Mouse (Mus musculus) liver, embryonic 14.5 days (tissue): ENCODE data around the gene Kcnh2. TPM values are rescaled to one million over a fixed set of nuclear protein-coding genes. Genes with fewer than 3 reads are reported as not detected.

Experiments
- ATAC-seq: fragments of 200-750 bp; cut with Nextera tagmentation; 2 replicates; pipeline ENCODE4 v1.8.0; 2017; ENCODE audit warnings: moderate number of reproducible peaks, mild to moderate bottlenecking, moderate library complexity; ENCODE audit not compliant: insufficient read depth
- DNase-seq, 3 experiments: peaks; one replicate each; pipeline ENCODE4 v3.0.0-alpha.2; 2012 to 2013; ENCODE audit warnings: low read depth in 3 of 3, low spot score in 3 of 3
- H3K27ac ChIP-seq: fragments of 300-500 bp; sonication (generic); 2 replicates; pipeline ENCODE4 v1.5.1; 2014; ENCODE audit warnings: moderate library complexity, mild to moderate bottlenecking, control low read depth, inconsistent platforms
- H3K27me3 ChIP-seq: fragments of 300-500 bp; sonication (generic); 2 replicates; pipeline ENCODE4 v1.6.1; 2014; ENCODE audit warnings: mild to moderate bottlenecking, low read length, moderate library complexity; ENCODE audit not compliant: control insufficient read depth, insufficient read depth
- H3K36me3 ChIP-seq: fragments of 300-500 bp; sonication (generic); replicated peaks from 2 replicates; pipeline ENCODE4 v1.6.1; 2014; ENCODE audit warnings: low read depth; ENCODE audit not compliant: control insufficient read depth, insufficient read depth
- H3K4me1 ChIP-seq, 2 experiments: fragments of 200-500 bp in 1 of 2; fragments of 300-500 bp in 1 of 2; sonication (generic) in 1 of 2; replicated peaks; 2 replicates each; pipeline ENCODE4 v1.6.1; 2012 to 2014; ENCODE audit warnings: antibody characterized with exemption in 1 of 2, inconsistent platforms in 1 of 2, low read length in 1 of 2; ENCODE audit not compliant: control insufficient read depth in 2 of 2, insufficient read depth in 2 of 2
- H3K4me2 ChIP-seq: fragments of 300-500 bp; sonication (generic); 2 replicates; pipeline ENCODE4 v1.6.1; 2014; ENCODE audit warnings: low read depth, mild to moderate bottlenecking, control low read depth, moderate library complexity
- H3K4me3 ChIP-seq, 2 experiments: fragments of 200-500 bp in 1 of 2; fragments of 300-500 bp in 1 of 2; sonication (generic) in 1 of 2; 2 replicates each; pipeline ENCODE4 v1.5.1; 2012 to 2014; ENCODE audit warnings: low read depth in 2 of 2, low read length in 2 of 2, mild to moderate bottlenecking in 2 of 2, control low read depth in 1 of 2, inconsistent platforms in 1 of 2, moderate library complexity in 1 of 2; ENCODE audit not compliant: insufficient read depth in 1 of 2
- H3K9ac ChIP-seq: fragments of 300-500 bp; sonication (generic); replicated peaks from 2 replicates; pipeline ENCODE4 v1.6.1; 2014; ENCODE audit warnings: mild to moderate bottlenecking, control low read depth, moderate library complexity
- H3K9me3 ChIP-seq: fragments of 300-500 bp; sonication (generic); 2 replicates; pipeline ENCODE4 v1.6.1; 2016; ENCODE audit warnings: low read length, mixed read lengths; ENCODE audit not compliant: control insufficient read depth
- CTCF ChIP-seq: IDR thresholded peaks from 2 replicates; pipeline ENCODE4 v1.5.1; 2016; ENCODE audit warnings: antibody characterized with exemption, low read depth, control low read depth
- EP300 ChIP-seq: IDR thresholded peaks from 2 replicates; pipeline ENCODE4 v1.6.1; 2016; ENCODE audit warnings: antibody characterized with exemption, low read depth
- WGBS: fragments of 180-500 bp; shearing (Covaris S2); extraction: QIAGEN DNeasy Blood & Tissue Kit; methylation state at CpG from one replicate; pipeline ENCODE4 v1.1.7; 2014; ENCODE audit not compliant: insufficient replicate concordance; 5-methylcytosine and 5-hydroxymethylcytosine counted together
- polyA plus RNA-seq, 2 experiments: library from polyadenylated mRNA; depleted of rRNA in 1 of 2; stranded (reverse) in 1 of 2; unstranded in 1 of 2; fragments of >200 nt; fragmentation: Nextera tagmentation in 1 of 2; extraction: Ambion mirVana in 1 of 2; gene quantifications; 2 replicates each; pipeline versions ENCODE4 v1.2.1 to v1.2.3; 2012 to 2014

Kcnh2 gene
- polyA plus RNA-seq, 2 experiments: 0.05 to 0.44 TPM

GRCm38 (mm10) chr5:24379501-24379900 lies 28.1 kb upstream of the Kcnh2 start:
- 73% methylated on average over 4 of the region's 4 CpGs for WGBS
- Histone ChIP-seq H3K9me3 (no peaks in the 10 kb centered on the region), H3K27ac (no peak overlapping the region), H3K4me3 (no peak overlapping the region), H3K4me2 (no peak overlapping the region), H3K9ac (no peak overlapping the region), H3K4me1 (peaks cover 3 to 11% of the 10 kb centered on the region in 2 experiments), H3K36me3 (no peaks in the 10 kb centered on the region), H3K27me3 (no peaks in the 10 kb centered on the region)
- DNase-seq (no peak), ATAC-seq (no peak)
- TF ChIP-seq CTCF: no peak
- no peak for TF ChIP-seq EP300

GRCm38 (mm10) chr5:24378700-24379099 lies 27.3 kb upstream of the Kcnh2 start:
- WGBS: 54% methylated on average over 2 of the region's 2 CpGs
- H3K9ac ChIP-seq: no peak overlapping the region
- peaks cover 3 to 6% of the 10 kb centered on the region in 2 experiments for H3K4me1 ChIP-seq
- no peaks in the 10 kb centered on the region for H3K36me3 ChIP-seq
- ATAC-seq (no peak), DNase-seq (no peak)
- no peaks in the 10 kb centered on the region for H3K27me3 ChIP-seq
- no peak overlapping the region for H3K4me2 ChIP-seq
- H3K4me3 ChIP-seq: no peak overlapping the region
- H3K9me3 ChIP-seq: no peaks in the 10 kb centered on the region
- no peak overlapping the region for H3K27ac ChIP-seq
- TF ChIP-seq EP300 (no peak), CTCF (no peak)

- no peaks in the 10 kb centered on the region for H3K27me3 ChIP-seq
- no peak for TF ChIP-seq CTCF
- TF ChIP-seq EP300: no peak
- H3K9ac ChIP-seq: no peak overlapping the region
- DNase-seq (no peak), ATAC-seq (no peak)
- WGBS: 60% methylated on average over 7 of the region's 7 CpGs
- no peak overlapping the region for H3K4me3 ChIP-seq
- no peaks in the 10 kb centered on the region for H3K36me3 ChIP-seq
- H3K4me2 ChIP-seq: no peak overlapping the region
- no peak overlapping the region for H3K27ac ChIP-seq
- no peaks in the 10 kb centered on the region for H3K4me1 ChIP-seq
- H3K9me3 ChIP-seq: no peaks in the 10 kb centered on the region
These were observed 23.4 kb upstream of the Kcnh2 start for GRCm38 (mm10) chr5:24374666-24375328.

GRCm38 (mm10) chr5:24374216-24374615 lies 22.8 kb upstream of the Kcnh2 start:
- Histone ChIP-seq H3K9ac (no peak overlapping the region), H3K36me3 (no peaks in the 10 kb centered on the region), H3K27me3 (no peaks in the 10 kb centered on the region), H3K9me3 (no peaks in the 10 kb centered on the region), H3K4me3 (no peak overlapping the region), H3K4me2 (no peak overlapping the region), H3K4me1 (no peaks in the 10 kb centered on the region), H3K27ac (no peak overlapping the region)
- DNase-seq (no peak), ATAC-seq (no peak)
- TF ChIP-seq EP300 (no peak), CTCF (no peak)
- 74% methylated on average over 6 of the region's 6 CpGs for WGBS

- no peak overlapping the region for H3K4me3 ChIP-seq
- TF ChIP-seq EP300: no peak
- TF ChIP-seq CTCF: no peak
- 70% methylated on average over 5 of the region's 5 CpGs for WGBS
- H3K9me3 ChIP-seq: no peaks in the 10 kb centered on the region
- H3K4me2 ChIP-seq: no peak overlapping the region
- DNase-seq (no peak), ATAC-seq (no peak)
- H3K9ac ChIP-seq: no peak overlapping the region
- H3K4me1 ChIP-seq: no peaks in the 10 kb centered on the region
- no peak overlapping the region for H3K27ac ChIP-seq
- no peaks in the 10 kb centered on the region for H3K36me3 ChIP-seq
- no peaks in the 10 kb centered on the region for H3K27me3 ChIP-seq
These were observed 22.4 kb upstream of the Kcnh2 start for GRCm38 (mm10) chr5:24373807-24374206.
